Mouse (Mus musculus): ENCODE measurements around the gene Lrmda.

GRCm38 (mm10) chr14:22930488-22931046 lies 911.1 kb downstream of the Lrmda start:
- TF ChIP-seq CTCF (IDR thresholded peaks at IDR 0.05; ENCODE audit: borderline replicate concordance, insufficient read depth, low read length) (no peak), POLR2A (IDR thresholded peaks at IDR 0.05; ENCODE audit: low read depth, low read length) (no peak)
